Mouse (Mus musculus) small intestine, adult 2 months (tissue): ENCODE data around the gene Nox4.

ENCODE experiments used
- CTCF ChIP-seq: fragments of 200-500 bp; IDR thresholded peaks from 2 replicates; pipeline ENCODE4 v1.5.1; 2012; ENCODE audit warnings: low read depth, mild to moderate bottlenecking, control low read depth, inconsistent platforms, low read length, moderate library complexity, mixed read lengths; ENCODE audit not compliant: insufficient replicate concordance, insufficient read length; ENCODE audit errors: extremely low read depth
- POLR2A ChIP-seq: fragments of 200-500 bp; IDR thresholded peaks from 2 replicates; pipeline ENCODE4 v1.6.1; 2012; ENCODE audit warnings: low read depth, mild to moderate bottlenecking, control low read depth, inconsistent platforms, low read length, moderate library complexity

DNA sequence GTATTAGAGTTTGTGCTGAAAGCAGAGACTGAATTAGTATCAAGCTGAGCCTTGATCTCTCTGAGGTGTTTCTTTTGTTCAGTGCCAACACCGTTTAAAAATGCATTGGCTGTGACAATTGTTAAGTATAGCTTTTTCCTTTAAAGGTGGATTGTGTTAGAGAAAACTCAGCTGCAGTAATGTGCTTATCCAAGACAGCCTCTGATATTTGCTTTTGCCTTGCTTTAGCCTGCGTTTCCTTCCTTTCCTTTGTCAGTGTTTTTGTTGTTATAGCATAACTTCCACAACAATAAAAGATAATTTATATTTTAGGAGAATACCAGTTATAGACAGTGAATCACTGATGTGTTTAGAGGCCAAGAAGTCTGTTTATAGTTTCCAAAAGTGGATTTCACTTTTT lies 106.9 kb downstream of the Nox4 start:
- no peak for TF ChIP-seq CTCF
- TF ChIP-seq POLR2A: no peak
